Mouse (Mus musculus) forebrain, postnatal 0 days (tissue): ENCODE data around the gene Tent5b. TPM values are rescaled to one million over a fixed set of nuclear protein-coding genes. Genes with fewer than 3 reads are reported as not detected.

Source experiments
- ATAC-seq: fragments of 200-750 bp; cut with Nextera tagmentation; 2 replicates; pipeline ENCODE4 v1.8.0; 2017; ENCODE audit warnings: mild to moderate bottlenecking, moderate library complexity
- DNase-seq: peaks from one replicate; pipeline ENCODE4 v3.0.0-alpha.2; 2015
- H3K27ac ChIP-seq: fragments of 300-500 bp; sonication (generic); 2 replicates; pipeline ENCODE4 v1.5.1; 2014; ENCODE audit warnings: low read depth, mild to moderate bottlenecking, antibody characterized with exemption, low read length, moderate library complexity, mixed read lengths
- H3K27me3 ChIP-seq: fragments of 300-500 bp; sonication (generic); 2 replicates; pipeline ENCODE4 v1.6.1; 2014; ENCODE audit warnings: mild to moderate bottlenecking, low read length, mixed read lengths; ENCODE audit not compliant: insufficient read depth
- H3K36me3 ChIP-seq: fragments of 300-500 bp; sonication (generic); 2 replicates; pipeline ENCODE4 v1.6.1; 2014; ENCODE audit warnings: mild to moderate bottlenecking, moderate library complexity; ENCODE audit not compliant: insufficient read depth
- H3K4me1 ChIP-seq: fragments of 300-500 bp; sonication (generic); 2 replicates; pipeline ENCODE4 v1.6.1; 2014; ENCODE audit warnings: antibody characterized with exemption; ENCODE audit not compliant: insufficient read depth
- H3K4me2 ChIP-seq: fragments of 300-500 bp; sonication (generic); 2 replicates; pipeline ENCODE4 v1.6.1; 2014; ENCODE audit warnings: low read depth, mild to moderate bottlenecking, moderate library complexity
- H3K4me3 ChIP-seq: fragments of 300-500 bp; sonication (generic); 2 replicates; pipeline ENCODE4 v1.5.1; 2014; ENCODE audit warnings: low read depth, low read length, mixed read lengths
- H3K9ac ChIP-seq: fragments of 300-500 bp; sonication (generic); 2 replicates; pipeline ENCODE4 v1.6.1; 2014; ENCODE audit warnings: mild to moderate bottlenecking
- H3K9me3 ChIP-seq: fragments of 300-500 bp; sonication (generic); 2 replicates; pipeline ENCODE4 v1.6.1; 2016; ENCODE audit warnings: low read length
- CTCF ChIP-seq: sonication (generic); IDR thresholded peaks from 2 replicates; pipeline ENCODE4 v1.5.1; 2016; ENCODE audit warnings: antibody characterized with exemption, control low read depth, low read depth
- WGBS: fragments of 180-500 bp; shearing (Covaris S2); extraction: QIAGEN DNeasy Blood & Tissue Kit; methylation state at CpG from one replicate; pipeline ENCODE4 v1.1.7; 2014; 5-methylcytosine and 5-hydroxymethylcytosine counted together
- polyA plus RNA-seq: library from polyadenylated mRNA; unstranded; fragments of >200 nt; fragmentation: Nextera tagmentation; extraction: Ambion mirVana; gene quantifications from 2 replicates; pipeline ENCODE4 v1.2.1, GENCODE M21; 2015
- total RNA-seq: library from RNA; depleted of rRNA; stranded (reverse); fragments of >200 nt; gene quantifications from 2 replicates; pipeline ENCODE4 v1.2.3, GENCODE M21; 2014; rRNA removed

Gene Tent5b
- total RNA-seq (0.23 and 0.62 TPM in 2 replicates), polyA plus RNA-seq (0.31 TPM in 2 replicates)

DNA sequence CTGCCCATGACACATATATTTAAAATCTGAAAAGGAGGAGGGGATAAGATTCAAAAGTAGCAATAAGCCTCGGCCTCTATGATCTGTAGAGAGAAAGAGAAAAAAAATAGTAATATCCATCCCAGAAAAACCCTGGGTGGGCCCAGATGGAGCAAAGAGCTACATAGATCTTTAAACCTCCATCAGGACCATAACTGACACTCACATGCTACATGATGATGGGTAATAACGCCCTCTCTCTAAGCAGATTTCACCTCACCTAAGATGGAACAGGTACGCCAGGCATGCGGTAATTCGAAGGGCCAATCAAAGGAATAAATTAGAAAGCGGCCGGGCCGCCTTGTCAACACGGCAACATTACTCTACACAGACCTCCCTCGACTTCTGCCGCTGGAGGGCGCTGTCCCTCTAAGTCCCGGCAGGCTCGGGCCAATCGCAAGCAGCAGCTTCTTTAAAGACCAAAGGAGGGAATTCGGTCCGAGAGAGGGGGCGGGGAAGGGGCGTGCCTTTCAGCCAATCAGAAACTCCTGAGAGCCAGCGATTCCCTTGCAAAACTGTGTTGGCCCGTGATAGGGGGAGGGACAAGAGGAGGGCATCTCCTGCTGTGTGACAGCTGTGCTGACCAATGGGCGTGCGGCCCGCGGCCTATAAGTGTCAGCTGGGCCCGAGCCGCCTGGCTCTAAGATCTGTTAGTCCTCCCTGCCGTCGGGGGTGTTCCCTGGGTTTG lies at the start of gene Tent5b:
Tent5b (plus strand) TSS at position 675 of the 727 bp plus-strand sequence.
- H3K4me1 ChIP-seq: no peaks in the 10 kb centered on the region
- no peaks in the 10 kb centered on the region for H3K9me3 ChIP-seq
- TF ChIP-seq CTCF: peak; percentile 83
- peak within 1 kb of the TSS; percentile 43 for H3K4me2 ChIP-seq
- H3K9ac ChIP-seq: peak within 1 kb of the TSS; percentile 22; the same call in 1 of the 2 replicates
- H3K4me3 ChIP-seq: peak within 1 kb of the TSS; percentile 32
- peak; percentile 93 for DNase-seq
- 6% methylated on average over 29 of the region's 29 CpGs for WGBS
- no peaks in the 10 kb centered on the region for H3K36me3 ChIP-seq
- H3K27ac ChIP-seq: no peak within 1 kb of the TSS
- H3K27me3 ChIP-seq: peaks cover 18% of the 10 kb centered on the region
- peak; percentile 97 for ATAC-seq

GRCm38 (mm10) chr4:133431508-133431907 lies 48.4 kb upstream of the Tent5b start:
- Histone ChIP-seq H3K4me2 (no peak overlapping the region), H3K27me3 (no peaks in the 10 kb centered on the region), H3K27ac (no peak overlapping the region), H3K9ac (no peak overlapping the region), H3K9me3 (no peaks in the 10 kb centered on the region), H3K4me3 (no peak overlapping the region), H3K4me1 (0 out of 2 replicates have a peak, but pooled peaks cover 4% of the 10 kb centered on the region), H3K36me3 (no peaks in the 10 kb centered on the region)
- ATAC-seq (no peak), DNase-seq (no peak)
- TF ChIP-seq CTCF: no peak
- 62% methylated on average over 6 of the region's 6 CpGs for whole genome bisulfite sequencing

DNA sequence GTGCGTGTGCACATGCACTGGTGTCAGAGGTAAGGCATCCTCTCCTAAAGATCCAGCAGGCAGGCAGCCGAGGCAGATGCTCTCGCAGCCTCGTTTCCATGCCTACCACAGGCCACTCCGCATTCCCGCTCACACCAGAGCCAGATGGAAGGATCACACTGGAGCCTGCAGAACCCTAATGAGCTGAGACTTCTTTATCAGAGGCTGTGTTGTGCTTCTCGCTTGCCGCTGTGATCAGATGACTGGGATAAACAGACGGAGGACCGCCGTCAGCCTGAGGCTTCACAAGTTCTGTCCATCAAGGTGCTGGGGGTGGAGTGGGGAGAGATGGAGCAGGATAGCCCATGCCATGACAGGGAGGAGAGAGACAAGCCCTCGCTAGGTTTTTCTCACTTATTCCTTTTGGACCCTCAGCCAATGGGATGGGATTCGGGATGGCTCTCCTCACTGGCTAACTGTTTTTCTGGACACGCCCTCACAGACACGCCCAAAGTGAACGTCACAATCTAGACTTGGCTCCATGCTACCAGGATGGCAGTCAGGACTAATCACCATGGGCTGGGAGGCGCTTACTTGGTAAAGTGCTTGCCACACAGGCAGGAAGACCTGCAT lies 47.3 kb upstream of the Tent5b start:
- peak; percentile 94 for ATAC-seq
- Histone ChIP-seq H3K4me3 (no peak overlapping the region), H3K9ac (no peak overlapping the region), H3K9me3 (no peaks in the 10 kb centered on the region), H3K4me1 (0 out of 2 replicates have a peak, but pooled peaks cover 4% of the 10 kb centered on the region), H3K27ac (peak overlapping the region; percentile 66), H3K36me3 (no peaks in the 10 kb centered on the region), H3K4me2 (peak overlapping the region; percentile 13; the same call in 1 of the 2 replicates), H3K27me3 (no peaks in the 10 kb centered on the region)
- 15% methylated on average over 17 of the region's 17 CpGs for WGBS
- peak; percentile 79 for DNase-seq
- TF ChIP-seq CTCF: no peak

DNA sequence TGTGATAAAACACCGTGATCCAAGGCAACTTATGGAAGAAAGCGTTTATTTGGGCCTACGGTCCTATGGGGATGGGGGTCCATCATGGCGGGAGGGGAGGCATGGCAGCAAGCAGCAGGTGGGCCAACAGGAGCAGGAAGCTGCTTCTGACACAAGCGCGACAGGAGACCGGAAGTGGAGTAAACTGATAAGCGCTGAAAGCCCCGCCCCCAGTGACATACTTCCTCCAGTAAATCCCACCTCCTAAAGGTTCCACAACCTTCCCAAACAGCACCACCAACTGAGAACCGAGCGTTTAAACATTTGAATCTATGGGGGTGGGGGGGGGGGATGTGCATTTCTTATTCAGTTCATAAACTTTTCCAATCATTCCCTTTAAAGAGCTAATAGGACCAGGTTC lies 44.0 kb upstream of the Tent5b start:
- Histone ChIP-seq H3K4me1 (peaks cover 17% of the 10 kb centered on the region), H3K4me3 (no peak overlapping the region), H3K4me2 (no peak overlapping the region), H3K9ac (no peak overlapping the region), H3K27ac (no peak overlapping the region), H3K9me3 (no peaks in the 10 kb centered on the region), H3K36me3 (no peaks in the 10 kb centered on the region), H3K27me3 (no peaks in the 10 kb centered on the region)
- no peak for DNase-seq
- ATAC-seq: no peak
- WGBS: 95% methylated on average over 11 of the region's 11 CpGs
- no peak for TF ChIP-seq CTCF

DNA sequence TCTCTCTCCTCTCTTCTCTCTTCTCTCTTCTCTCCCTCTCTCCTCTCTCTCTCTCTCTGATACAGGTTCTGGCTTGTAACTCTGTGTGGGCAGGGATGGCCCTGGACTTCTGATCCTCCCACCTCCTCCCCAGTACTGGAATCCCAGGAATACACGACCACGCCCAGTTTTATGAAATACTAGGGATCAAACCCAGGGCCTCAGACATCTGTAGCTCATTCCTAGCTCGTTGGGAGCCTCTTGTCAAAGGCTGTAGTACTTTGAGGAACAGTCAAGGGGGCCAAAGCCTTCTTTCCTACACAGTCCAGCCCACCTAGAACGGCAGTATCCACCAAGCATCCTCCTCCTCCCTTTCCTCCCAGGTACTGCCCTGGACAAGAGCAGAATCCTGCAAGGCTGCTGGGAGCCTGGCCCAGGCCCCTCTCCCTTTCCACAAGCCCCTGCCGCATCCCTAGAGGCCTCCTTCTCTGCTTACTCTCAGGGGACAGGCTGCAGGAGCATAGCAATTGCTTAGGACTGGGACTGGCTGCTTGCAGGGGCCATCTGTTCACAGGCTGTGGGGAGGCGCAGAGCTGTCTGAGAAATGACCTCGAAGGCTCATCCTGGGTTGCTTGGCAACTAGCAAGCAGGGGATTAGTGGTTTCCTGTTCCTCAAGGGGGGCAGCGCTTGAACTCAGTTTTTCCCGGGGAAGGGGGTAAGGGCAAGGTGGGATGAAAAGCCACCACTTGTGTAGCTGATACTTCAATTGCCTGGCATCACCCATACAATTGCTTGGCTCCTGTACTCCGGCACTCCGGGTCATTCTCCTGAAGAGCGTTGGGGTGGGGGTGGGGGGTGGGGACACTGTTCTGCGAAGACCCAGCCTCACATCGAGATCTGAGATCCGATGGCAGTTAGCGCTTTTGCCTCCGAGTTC lies 40.2 kb upstream of the Tent5b start:
- peak; percentile 71 for DNase-seq
- H3K9ac ChIP-seq: peak overlapping the region; percentile 35; the same call in 1 of the 2 replicates
- H3K4me1 ChIP-seq: peaks cover 13% of the 10 kb centered on the region

GRCm38 (mm10) chr4:133440377-133440795 lies 39.5 kb upstream of the Tent5b start:
- peak overlapping the region; percentile 23 for H3K4me2 ChIP-seq
- H3K27ac ChIP-seq: peak overlapping the region; percentile 52
- DNase-seq (no peak), ATAC-seq (peak; percentile 49)
- H3K4me1 ChIP-seq: peaks cover 13% of the 10 kb centered on the region
- H3K9me3 ChIP-seq: no peaks in the 10 kb centered on the region
- 10% methylated on average over 6 of the region's 6 CpGs for WGBS
- no peak overlapping the region for H3K4me3 ChIP-seq
- H3K9ac ChIP-seq: peak overlapping the region; percentile 35; the same call in 1 of the 2 replicates
- no peak for TF ChIP-seq CTCF
- no peaks in the 10 kb centered on the region for H3K27me3 ChIP-seq
- H3K36me3 ChIP-seq: no peaks in the 10 kb centered on the region

More for the DNA sequence above, 40.2 kb upstream of the Tent5b start:
- WGBS: 10% methylated on average over 17 of the region's 17 CpGs
- Histone ChIP-seq H3K4me2 (peak overlapping the region; percentile 23), H3K36me3 (no peaks in the 10 kb centered on the region), H3K9me3 (no peaks in the 10 kb centered on the region), H3K27ac (peak overlapping the region; percentile 52), H3K27me3 (no peaks in the 10 kb centered on the region), H3K4me3 (no peak overlapping the region)
- no peak for TF ChIP-seq CTCF
- peak; percentile 94 for ATAC-seq
